Mouse (Mus musculus) induced T-regulatory cell, adult 2 months (primary cell): Measurements from ENCODE around the gene Mtg2.

Experiments
- DNase-seq: peaks from one replicate; pipeline ENCODE4 v3.0.0-alpha.2; 2012; ENCODE audit warnings: low read depth

Gene Mtg2

DNA sequence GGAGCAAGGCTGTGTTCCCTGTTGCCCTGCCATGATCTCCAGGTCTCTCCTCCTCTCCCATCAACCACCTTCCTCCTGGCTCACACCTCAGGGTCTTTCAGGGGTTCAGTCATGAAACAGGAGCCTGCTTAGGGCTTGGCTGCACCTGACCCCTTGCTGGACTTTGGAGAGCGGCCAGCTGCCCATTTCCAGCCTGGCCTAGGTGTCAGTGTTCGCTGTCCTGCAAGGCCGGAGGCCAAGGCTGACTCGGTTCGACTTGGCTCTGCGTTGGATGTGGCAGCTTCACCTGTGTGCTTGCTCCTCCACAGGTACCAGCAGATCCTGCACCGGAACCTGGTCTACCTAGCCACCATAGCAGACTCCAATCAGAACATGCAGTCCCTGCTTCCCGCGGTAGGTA lies 17.4 kb upstream of the Mtg2 start:
- no peak for DNase-seq

DNA sequence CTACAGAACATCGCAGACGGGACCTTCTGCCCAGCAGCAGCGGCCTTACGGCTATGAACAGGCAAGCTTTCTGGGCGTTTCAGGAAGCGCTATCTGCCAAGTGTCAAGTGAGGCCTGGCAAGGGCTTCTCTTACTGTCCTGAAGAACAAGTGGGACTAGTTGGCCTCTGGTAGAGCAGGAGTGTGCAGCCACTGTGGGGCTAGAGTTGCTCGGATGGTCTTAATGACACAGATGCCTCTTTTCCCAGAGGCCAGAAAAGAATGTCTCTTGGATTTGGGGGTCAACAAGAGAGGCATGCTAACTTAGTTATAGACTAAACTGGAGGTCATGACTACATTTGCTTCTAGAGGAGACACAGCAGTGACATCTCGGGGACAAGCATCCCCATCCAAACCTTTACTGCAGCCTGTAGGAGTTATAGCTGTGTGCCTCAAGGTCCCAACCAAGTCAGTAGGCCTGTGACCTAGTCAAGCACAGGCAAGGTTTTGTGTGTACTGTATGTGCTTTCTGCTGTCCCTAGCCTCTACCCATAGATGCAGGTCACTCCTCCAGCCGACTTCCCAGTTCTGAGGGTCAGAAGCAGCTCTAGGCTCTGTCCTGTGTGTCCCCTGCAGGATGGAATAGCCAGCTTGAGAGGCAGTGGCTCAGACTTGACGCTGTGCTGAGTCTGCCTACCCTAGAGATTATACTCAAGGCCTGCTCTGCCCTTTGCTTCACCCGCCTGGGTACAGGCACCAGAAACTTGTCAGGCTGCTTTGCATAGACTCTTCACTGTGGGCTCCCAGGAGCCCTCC lies 6.9 kb upstream of the Mtg2 start:
- DNase-seq = no peak

DNA sequence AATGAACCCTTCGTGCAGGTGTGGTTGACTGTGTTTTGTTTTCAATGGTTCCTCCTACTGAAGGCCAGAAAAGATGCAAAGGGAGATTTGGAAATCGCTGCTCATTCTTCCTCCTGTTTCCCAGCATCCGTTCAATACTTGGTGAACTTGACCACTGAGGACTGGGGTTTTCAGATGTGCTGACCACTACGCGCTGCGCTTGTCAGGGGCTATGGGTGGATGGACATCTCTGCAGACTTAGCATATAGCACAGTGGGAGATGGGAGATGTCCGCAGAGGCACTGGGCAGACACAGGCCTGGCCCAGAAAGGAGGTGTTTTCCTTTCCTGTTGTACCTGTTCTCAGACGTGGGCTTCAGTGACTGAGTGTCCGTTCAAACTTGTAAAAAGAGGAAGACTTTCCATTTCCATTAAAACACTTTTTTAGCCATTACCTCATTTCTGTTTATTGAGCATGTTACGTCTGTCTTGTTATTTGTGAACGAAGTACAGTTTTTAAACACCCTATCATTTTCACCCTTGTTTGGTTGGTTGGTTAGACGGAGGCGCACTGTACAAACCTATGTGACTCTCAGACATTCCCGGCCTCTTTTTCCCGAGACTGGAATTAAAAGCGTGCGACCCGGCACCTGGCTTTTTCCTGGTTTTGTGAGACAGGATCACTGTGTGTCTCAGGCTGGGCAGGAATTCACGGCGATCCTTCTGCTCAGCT lies 463 bp upstream of the Mtg2 start:
- DNase-seq = no peak

DNA sequence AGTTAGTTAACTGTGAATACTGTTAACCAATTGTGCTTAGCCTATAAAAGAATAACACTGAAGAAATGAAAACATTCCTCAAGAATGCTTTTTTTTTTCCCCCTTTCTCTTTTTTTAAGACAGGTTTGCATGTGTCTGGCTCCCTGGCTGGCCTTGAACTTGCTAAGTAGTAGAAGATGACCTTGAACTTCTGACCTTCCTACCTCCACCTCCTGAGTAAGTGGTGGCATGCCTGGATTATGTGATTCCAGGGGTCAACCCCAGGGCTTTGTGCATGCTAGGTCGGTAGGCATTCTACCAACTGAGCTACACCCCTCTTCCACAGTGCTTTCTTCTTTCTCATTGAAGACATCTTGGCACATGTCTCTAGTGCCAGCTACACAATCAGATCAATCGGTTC lies 1.3 kb downstream of the Mtg2 start:
- DNase-seq = peak; percentile 28

DNA sequence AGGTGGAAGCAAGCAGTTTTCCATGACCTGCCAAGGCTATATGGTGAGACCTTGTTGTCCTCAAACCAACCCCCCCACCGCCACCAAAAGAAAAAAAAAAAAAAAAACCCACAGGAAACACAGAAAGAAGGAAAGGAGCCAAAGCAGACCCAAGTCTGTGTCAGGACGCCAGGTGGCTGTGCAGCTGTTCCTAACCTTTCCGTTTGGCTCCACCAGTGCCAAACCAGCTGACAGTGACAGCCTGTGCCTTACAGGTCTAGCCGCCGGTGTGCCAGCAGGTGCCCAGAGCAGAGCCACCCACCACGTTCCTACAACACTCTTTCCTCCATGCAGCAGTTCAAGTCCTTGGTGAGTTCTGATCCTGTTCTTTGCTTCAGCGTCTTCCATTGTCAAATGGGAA lies 2.5 kb downstream of the Mtg2 start:
- DNase-seq = peak; percentile 23

DNA sequence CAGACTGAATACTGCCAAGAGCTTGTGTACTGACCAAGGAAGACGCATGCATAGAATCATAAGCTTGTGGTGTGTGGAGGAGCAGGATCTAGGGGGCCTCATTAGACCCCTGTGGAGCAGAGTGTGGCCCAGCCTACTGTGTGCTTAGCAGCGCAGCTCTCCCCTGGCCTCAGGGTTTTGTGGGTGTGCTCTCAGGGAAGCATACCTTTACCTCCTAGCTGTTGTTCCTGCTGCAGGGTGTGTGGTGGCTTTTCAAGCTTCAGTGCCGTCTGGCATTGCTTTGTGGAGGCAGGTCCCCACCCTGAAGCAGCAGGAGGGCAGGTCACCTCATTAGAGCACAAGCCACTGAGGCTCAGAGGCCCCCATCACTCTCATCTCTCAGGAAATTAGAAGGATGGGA lies 7.2 kb downstream of the Mtg2 start:
- no peak for DNase-seq

DNA sequence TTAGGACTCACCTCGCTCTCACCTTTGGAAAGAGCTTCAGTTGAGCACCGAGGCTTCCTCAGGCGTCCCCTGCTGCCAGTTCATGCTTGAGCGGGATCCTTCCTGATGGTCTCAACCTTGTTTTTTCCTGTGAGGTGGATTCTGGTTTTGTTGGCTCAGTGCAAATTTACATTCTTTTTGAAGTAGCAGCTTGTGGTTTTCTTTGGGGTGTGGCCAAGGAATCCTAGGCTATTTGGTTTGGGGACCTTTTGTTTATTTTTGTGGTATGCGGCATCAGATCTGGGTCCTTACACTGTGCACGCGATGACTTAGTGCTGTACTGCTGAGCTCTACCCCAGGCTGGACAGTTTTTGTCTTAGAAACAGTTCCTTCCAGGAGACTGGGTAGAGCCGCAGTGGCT lies 10.3 kb downstream of the Mtg2 start:
- no peak for DNase-seq

DNA sequence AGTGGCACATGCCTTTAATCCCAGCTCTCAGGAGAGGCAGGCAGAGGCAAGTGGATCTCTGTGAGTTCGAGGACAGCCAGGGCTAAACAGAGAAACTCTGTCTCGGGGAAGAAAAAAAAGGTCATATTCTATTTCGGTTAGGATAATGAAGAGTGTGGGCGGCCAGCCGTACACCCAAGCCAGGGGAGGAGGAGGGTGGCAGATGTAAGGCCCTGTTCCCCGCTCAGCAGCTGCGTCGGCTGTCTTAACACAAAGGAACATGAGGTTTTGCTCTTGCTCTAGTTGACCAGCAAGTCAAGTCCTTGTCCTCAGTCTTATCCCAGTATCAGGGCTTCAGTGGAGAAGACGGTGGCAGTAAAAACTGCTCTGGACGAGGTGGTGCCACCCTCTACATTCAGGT lies 12.7 kb downstream of the Mtg2 start:
- no peak for DNase-seq

DNA sequence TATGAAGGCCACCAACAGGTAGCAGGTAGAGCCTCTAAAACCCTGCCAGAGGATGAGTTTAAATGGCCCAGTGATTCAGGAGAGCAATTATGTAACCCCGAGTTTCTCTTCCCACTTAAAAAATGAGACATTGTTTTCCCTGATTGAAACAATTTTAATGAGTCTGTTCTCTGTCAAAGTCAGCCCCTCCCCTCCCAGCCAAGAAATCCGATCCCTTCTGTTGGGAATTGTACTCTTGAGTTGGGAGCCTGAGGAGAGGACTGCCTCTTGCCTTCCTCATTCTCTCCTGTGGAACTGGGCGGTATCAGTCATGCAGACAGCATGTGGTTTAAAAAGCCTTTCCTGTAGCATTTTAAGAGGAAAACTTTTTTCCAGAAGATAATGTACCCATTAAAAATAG lies 14.2 kb downstream of the Mtg2 start:
- DNase-seq = no peak

DNA sequence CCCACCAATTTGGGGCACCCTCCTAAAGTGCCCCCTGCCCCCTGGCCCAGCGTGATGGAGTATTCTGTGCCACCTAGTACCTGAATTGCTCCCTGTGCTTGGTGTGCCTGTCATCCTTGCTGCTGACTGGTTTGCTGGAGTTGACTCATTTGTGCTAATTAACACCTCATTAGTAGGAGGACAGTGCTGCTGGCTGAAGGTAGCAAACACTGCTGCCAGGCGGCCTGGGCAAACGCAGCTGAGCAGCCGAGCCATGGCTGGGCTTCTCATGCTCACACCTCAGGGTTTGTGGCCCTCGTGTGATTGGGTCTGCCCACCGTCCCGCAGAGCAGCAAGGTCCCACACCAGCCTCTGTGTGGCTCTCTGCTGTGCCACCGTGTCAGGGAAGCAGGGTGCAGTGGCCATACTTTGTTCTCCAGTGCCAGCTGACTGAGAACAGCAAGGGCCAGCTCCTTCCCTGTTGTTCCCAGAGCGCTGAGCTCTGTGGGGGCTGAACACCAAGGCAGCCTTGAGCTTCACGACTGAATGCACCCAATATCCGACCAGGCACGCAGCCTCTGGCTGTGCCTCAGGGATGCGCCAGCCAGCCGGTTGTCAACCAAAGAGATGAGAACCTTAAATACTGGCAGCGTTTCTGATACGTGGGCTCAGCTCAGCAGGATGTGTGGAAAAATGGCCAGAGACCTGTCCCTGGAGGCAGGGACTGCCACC lies 15.7 kb downstream of the Mtg2 start:
- no peak for DNase-seq

DNA sequence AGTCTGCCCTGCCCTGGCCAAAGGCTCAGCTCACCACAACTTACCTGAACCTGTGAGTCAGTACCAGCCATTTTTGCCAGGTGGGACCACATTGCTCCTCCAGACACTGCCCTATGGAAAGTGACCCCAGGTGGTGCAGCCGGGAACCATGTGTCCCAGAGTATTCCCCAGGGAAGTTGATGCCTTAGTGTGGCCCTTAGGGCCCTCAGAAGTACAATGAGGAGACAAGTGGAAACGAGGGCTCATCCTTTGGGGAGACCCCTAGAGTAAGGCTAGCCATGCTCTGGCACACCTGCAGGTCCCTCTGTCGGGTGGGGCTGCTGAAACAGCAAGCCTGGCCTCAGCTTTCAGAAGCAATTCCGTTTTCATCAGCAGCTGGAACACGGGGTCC lies 16.2 kb downstream of the Mtg2 start:
- no peak for DNase-seq

DNA sequence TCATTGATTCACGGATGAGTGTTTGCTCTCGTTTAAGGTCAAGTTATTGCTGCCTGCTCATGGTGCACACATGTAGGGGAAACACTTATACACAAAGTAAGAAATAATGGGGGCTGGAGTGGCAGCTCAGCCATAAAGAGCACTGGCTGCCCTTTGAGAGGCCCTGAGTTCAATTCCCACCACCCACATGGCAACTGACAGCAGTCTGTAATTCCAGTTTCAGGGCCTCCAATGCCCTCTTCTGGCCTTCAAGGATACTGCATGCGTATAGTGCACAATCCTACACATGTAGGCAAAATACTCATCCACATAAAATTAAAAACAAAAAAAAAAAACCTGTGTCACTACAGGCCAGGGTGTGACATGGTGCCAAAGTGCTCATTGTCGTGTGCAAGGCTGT lies 17.1 kb downstream of the Mtg2 start:
- DNase-seq = no peak

DNA sequence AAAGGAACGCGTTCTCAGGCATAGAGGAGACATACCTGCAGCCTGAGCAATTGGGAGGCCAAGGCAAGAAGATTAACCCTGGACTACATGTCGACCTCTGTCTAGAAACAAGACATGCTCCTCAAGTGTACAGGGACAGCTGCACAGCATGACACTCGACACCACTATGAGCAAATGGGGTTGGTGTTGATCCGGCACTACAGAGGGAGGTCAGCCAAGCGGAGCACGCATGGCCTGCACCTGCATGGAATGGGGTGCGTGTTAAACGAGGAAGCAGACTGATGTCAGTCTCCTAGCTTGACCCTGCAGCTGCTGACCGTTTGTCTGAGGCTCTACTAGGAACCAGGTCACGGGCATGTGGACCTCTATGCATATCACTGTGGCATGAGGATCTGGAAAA lies 19.9 kb downstream of the Mtg2 start:
- DNase-seq = no peak

DNA sequence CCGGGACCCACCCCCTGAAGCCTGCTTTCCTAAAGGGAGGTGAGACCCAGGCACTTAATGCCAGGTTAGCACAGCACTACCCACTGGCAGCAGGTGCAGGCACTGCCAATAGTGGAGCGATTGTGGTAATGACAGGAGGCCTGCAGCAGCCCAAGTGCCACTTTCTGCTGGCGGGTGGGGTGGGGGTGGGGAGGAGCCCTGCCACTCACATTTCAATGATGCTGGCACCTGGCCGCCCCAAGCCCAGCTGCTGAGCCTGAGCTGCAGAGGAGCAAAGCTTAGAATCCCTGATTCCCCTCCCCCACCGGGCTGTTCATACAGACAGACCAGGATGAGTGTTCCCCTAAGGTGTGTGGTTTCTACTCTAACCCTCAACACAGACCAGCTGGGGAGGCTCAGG lies 25.3 kb downstream of the Mtg2 start:
- no peak for DNase-seq

DNA sequence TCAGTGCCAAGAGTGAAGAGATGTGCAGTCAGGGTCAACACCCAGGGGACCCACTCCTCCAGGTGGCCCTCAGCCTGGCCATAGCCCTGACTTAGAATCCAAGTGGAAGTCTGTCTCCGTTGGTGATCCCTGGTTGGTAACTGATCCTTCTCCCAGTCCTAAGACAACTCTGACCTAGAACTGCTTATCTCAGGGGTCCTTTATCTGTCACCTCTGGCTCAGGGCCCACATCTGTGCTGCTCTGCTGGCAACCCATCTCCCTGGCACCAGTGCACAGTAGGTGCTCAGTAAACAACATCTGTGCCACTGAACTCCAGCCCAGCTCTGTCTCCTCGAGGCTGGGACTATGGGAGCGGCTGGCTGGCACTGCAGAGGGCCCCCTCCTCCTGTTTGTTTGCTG lies 27.2 kb downstream of the Mtg2 start:
- DNase-seq = no peak

DNA sequence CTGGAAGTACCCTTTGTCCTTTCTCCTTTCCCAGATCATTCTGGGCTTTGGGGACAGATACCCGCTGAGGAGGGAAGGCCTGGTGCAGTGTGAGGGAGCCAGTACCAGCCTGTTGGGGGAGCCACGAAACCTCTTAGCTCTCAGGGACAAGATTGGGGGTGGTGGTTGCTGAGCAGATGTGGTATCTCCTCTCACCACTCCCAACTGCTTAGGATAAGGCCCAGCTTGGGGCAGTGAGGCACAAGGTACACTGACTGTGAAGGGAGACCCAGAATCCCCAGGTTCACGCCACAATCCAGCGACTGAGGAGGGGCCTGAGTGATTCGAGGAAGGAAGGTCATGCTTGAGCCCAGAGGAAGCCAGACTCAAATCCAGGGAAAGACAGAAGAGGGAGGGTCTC lies 27.8 kb downstream of the Mtg2 start:
- no peak for DNase-seq

DNA sequence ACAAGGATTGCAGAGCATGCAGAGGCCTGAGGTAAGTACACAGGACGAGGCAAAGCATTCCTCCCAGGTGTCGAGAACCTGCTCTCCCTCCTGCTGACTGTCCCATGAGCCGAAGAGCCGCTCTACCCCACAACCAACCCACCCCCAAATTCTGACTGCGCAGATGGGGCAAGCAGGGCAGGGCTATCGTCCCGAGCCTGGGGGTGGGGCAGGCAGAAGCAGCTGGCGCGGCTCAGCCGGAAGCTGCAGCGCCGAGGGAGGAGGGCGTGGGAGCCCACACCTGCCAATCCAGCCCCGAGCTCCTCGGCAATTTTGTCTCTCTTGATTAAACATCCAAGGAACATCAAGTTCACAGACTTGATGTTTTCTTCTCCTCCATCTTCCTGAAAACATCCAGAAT lies 29.1 kb downstream of the Mtg2 start:
- DNase-seq = peak; percentile 29

DNA sequence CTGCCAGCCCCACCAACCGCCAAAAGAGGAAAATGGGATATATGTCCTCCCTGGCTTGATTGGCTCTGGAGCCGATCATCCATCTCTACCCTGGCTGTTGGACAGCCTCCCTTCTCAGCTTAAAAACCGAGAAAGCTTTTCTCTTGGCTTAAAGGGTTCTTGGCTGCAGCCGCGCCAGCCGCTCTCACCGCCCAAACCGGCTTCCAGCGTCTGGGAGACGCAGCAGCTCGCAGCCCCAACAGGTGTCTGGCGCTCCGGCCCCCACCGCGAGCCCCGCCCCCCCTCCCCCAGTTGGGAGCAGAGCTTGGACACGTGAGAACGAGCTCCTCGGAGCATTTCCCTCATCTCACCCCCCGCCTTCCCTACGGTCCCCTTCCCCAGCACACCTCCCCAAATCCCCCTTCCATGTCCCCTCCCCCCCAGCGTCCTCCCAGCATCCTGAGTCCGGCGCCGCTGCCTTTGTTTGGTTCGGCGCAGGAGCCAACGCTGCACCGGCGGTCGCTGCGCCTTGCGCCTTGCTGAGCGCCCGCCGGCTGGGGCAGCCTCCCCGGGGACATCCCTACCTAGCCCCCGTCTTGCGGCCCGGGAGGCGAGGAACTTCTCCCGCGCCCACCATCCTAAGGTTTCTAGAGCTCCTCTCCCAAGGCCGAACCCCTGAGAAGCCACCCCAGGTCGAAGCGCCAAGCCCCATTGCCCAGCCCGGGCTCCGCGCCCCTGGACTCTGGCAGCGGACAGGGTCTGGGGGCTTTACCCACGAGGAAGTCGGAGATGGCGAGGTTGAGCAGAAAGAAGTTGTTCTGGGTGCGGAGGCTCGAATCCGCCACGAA lies 33.0 kb downstream of the Mtg2 start:
- no peak for DNase-seq

DNA sequence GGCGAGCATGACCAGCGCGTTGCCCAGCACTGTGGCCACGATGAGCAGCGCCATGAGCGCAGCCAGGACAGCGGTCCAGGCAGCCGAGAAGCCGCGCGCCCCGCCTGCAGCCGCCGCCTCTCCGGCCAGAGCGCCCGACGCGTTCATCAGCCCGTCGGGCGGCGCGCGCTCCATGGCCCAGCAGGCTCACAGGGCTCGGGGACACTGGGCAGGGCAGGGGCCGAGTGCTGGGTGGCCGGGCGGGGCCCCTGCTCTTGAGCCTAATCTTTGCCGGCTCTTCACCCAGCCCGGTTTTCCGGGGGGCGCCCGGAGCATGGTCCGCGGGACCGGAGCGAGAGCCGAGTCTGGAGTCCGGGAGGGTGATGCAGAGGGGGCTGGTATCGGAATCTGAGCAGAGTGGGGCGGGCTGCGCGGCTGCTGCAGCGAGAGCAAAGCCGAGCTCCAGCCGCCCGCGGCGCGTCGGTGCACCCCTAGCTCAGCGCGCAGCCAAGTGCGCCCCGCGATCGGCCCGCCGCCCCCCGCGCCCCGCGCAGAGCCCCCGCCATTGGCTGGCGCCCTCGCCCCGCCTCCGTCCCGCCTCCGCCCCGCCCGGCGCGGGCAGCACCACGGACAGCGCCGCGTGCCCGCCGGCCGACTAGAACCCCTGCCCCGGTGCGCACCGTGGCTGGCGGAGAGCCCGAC lies 33.7 kb downstream of the Mtg2 start, which contains the start of gene Hrh3:
Gene Hrh3 (minus strand): TSS at position 511 of the 681 bp plus-strand sequence.
- peak; percentile 66 for DNase-seq

DNA sequence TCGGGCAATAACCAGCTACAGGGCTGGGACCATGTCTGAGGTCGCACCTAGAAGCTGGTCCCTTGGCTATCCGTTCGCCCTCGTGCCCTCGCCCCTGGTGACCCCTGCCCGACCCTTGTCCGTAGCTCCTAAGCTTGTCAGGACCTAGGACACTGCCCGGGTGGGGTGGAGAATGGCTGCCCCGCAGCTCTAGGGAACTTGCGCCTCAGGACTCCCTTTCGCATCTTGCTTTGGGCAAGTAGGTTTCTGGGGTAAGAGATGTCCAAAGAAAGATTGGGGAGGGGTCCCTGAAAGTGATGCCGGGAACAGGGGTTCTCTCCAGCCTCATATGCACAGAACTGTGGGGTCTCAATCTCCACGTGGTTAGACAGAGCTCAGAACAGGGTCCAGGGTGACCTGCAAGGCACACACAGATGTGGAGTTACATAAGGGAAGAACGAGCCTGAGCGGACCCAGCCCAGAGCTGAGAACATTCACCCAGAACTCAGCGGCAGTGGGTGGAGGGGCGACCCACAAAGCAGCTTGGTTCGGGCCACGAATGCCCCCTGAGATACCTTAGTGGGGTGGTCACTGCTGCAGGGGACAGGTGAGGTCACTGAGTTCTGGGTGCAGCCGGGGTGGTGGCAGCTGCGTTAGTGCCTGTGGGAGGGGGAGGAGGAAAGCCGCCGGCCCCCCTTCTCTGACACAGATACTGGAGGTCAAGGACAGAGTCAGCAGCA lies 34.4 kb downstream of the Mtg2 start:
- DNase-seq = no peak
